Mouse (Mus musculus) thymus, adult 2 months (tissue): ENCODE measurements around the gene Gm20388.

ENCODE experiments used
- CTCF ChIP-seq: fragments of 200-500 bp; IDR thresholded peaks from 2 replicates; pipeline ENCODE4 v1.5.1; 2012; ENCODE audit warnings: mild to moderate bottlenecking, control low read depth, low read length, moderate library complexity, borderline replicate concordance; ENCODE audit not compliant: control insufficient read depth, poor library complexity, insufficient read depth; ENCODE audit errors: extremely low read depth
- POLR2A ChIP-seq: fragments of 200-500 bp; IDR thresholded peaks from 2 replicates; pipeline ENCODE4 v1.6.1; 2012; ENCODE audit warnings: mild to moderate bottlenecking, low read length, control low read depth, moderate library complexity; ENCODE audit not compliant: control insufficient read depth, poor library complexity, insufficient read depth; ENCODE audit errors: extremely low read depth

- TF ChIP-seq CTCF (no peak), POLR2A (no peak)
These were observed 2431.7 kb downstream of the Gm20388 start for GRCm38 (mm10) chr8:122342362-122342761.
